Mouse (Mus musculus): ENCODE results near the gene Gart.
"Not testable (repeated sequence)": the region's sequence is repeated elsewhere in the genome, so short reads cannot be mapped to it uniquely, and the experiment has no call there.

The Gart gene

DNA sequence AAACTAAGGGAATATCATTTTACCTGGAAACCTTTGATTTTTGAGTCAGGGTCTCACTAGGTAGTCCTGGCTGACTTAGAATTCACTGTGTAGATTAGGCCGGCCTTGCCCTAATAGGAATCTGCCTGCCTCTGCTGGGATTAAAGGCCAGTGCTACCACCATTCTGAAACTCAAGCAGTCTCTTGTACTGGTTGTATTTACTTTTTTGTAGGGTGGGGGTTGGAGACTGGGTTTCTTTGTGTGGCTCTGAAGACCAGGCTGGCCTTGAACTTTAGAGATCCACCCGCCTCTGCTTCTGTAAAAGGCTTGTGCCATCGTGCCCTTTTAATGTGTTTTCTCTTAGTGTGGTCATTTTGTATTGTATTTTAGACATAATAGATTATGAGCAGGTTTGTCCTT is 2.5 kb upstream of the Gart start:
- no peak for DNase-seq (ENCODE audit: extremely low read depth, low read depth, low spot score)

DNA sequence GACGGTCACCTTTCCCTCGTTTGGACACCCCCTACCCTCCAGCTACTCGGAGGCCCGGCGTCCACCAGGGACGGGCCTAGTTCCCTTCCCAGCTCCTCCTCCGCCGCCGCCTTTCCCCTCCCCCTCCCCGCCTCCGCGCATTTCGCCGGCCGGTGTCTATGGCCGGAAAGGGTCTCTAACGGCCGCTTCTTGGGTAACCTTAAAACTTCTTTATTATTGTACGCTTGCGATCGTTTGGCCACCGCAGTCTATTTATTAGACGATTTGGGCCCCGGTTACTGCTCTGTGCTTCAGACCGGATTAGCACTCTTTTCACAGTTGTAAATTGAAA is 1.4 kb upstream of the Gart start:
- no peak for DNase-seq (ENCODE audit: extremely low read depth, low read depth, low spot score)

DNA sequence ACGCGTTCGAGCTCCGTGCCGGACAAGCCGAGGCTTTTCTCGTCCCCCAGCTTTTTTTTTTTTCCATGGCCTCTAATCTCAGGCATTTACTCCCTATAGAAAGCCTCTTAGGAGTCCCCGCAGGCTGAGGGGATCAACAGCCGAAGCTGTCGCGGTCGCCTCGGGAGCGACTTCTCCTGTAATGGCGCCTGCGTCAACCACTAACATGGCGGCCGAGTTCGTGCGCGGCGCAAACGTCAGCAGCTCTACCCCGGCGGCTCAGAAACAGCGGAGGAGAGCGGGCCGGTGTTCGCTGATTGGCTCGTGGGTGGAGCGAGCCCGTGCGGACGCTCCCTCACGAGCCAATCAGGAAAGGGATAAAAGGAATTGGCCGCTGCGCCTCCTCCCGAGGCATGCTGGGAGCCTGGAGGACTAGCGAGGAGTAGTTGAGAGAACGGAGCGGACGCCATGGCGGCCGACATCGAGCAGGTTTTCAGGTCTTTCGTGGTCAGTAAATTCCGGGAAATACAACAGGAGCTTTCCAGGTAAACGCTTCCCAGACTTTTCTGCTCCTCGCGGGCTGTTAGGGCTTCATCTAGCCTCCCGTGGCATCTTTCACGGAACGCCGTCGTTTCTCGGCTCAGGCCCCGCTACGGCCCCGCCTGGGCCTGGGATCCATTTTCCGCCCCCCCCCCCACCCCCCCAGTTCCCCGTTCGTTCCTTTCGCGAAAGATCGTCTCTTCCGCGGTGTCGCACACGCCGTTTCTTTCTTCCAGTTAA is 888 bp upstream of the Gart start, which contains the start of gene Son:
Son (plus strand) TSS at position 46 of the 759 bp plus-strand sequence.
- peak; percentile 69 for DNase-seq (ENCODE audit: extremely low read depth, low read depth, low spot score)

DNA sequence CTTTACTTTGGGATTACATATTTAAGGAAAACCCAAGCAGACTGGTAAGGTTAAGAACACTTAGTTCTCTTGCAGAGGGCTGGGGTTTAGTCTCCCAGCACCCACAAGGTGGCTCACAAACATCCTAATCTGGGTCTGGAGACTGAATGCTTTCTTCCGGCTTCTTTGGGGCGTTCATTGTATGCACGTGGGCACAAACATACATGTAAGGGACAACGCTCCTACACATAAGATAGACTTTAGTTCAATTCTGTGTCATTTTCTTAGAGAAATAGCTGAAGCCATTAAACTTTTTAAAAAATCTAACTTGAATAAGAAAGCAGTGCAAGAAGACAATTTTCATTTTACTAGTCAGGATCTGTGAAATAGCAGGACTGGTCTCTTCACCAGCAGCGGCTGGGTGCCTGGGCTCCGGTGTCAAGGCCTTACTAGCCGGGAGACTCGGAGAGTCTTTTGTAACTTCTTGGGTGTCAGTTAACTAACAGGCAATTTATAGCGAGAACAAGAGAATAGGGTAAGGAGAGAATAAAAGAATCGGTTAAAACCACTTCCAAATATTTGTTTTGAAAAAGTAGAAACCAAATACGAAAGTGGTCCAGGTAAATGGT is 653 bp downstream of the Gart start:
- DNase-seq (ENCODE audit: extremely low read depth, low read depth, low spot score) = no peak

DNA sequence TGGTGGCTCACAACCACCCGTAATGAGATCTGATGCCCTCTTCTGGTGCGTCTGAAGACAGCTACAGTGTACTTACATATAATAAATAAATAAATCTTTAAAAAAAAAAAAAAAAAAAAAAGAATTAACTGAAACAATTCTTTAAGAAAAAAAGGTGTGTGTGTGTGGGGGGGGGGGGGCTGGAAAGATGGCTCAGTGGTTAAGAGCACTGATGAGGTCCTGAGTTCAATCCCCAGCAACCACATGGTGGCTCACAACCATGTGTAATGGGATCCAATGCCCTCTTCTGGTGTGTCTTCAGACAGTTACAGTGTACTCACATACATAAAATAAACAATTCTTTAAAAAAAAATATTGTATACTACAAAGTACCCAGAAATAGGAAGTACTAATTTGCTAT is 1.3 kb downstream of the Gart start:
- not testable (repeated sequence) for DNase-seq (ENCODE audit: extremely low read depth, low read depth, low spot score)

DNA sequence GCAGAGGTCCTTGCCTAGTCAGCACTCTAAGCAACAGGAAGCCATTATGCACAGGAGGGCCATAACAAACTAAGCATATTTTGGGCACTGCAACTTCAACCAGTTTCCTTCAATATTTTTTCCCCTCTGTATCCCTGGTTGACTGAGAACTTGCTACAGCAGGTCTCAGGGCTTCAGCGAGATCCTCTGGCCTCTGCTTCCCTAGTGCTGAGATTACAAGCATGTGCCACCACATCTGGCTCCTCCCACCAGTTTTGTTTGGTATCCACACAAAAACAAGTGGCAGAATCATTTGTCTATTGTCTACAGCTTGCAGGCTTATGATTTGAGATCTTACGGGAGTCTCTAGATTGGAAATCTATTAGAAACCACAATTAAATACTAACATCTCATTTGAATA is 1.9 kb downstream of the Gart start:
- no peak for DNase-seq (ENCODE audit: extremely low read depth, low read depth, low spot score)

DNA sequence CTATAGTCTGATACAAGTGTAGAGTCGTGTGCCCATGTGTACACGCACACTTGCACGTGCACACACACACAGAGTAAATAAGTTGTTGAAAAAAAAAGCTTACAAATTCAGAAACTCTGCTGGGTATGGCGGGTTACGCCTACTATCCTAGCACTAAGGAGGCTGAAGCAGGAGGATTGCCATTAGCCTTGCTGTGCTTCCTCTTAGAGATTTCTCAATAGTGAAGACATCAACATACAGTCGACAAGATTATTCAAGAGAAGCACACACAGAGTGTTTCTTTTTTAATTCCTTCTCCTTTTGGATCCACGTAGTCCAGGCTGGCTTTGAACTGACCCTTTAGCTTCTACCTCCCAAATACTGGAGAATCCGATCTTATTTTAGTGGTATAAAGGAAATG is 6.6 kb downstream of the Gart start:
- no peak for DNase-seq (ENCODE audit: extremely low read depth, low read depth, low spot score)

DNA sequence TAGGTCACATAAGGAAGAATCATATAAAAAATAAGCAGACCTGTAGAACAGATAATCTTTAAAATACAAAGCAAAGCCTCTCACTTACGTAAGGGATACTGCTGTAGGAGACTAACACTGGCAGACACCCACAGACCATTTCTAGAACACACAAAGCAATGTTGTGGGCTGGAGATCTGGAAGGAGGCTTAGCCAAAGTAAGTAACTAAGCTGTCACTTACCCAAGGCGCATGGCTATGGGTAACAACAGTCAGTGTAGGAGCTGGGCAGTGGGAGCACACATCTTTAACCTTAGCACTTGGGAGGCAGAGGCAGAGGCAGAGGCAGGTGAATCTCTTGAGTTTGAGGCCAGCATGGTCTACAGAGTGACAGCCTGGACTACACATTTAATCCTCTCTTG is 7.1 kb downstream of the Gart start:
- peak; percentile 63 for DNase-seq (ENCODE audit: extremely low read depth, low read depth, low spot score)

DNA sequence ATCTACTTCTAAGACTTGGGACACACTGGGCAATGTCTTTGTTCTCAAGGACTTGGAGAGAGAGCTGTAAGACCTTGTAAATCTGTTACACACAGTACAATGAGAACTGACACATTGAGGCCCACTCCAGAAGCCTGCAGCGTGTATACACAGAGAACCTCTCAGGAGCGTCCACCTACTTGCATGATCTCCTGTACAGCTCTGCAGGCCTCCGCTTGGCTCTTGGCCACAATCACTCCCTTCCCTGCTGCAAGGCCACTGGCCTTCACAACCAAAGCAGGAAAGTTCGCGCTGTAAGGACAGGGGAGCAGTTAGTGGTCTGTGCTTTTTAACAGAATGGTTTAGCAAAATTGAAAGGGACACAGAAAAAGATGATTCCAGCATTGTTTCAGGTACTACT is 7.6 kb downstream of the Gart start:
- DNase-seq (ENCODE audit: extremely low read depth, low read depth, low spot score) = no peak

DNA sequence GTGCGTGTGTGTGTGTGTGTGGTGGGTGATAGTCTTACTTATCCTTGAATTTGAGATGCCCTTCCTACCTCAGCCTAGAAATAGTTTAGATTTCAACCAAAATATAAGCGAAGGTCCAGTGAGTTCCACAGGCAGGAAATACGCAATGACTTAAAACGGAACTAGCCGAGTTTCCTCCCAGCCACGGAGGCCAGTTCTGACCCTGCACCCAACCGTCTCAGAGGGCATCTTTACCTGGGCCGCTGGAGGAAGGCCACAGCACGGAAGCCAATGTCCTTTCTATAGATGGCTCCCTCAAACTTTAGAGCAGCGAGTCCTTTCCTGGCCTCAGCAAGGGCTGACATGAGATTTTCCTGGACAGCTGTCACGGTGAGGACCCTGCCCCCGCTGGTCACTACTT is 13.1 kb downstream of the Gart start:
- DNase-seq (ENCODE audit: extremely low read depth, low read depth, low spot score) = no peak

DNA sequence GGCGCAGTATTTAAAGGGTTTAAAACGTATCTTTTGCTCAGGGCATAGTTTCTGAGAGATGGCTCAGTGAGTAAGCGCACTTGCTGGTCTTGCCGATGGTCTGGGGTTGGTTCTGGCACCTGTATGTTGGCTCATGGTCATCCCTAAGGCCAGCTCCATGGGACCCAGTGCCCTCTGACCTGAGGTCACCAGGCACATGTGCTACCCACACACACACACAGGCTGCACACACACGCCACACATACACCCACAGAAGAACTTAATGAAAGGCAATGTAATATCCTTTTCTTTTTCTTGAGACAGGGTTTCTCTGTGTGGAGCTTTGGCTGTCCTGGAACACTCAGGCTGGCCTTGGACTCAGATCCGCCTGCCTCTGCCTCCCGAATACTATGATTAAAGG is 13.8 kb downstream of the Gart start:
- no peak for DNase-seq (ENCODE audit: extremely low read depth, low read depth, low spot score)

DNA sequence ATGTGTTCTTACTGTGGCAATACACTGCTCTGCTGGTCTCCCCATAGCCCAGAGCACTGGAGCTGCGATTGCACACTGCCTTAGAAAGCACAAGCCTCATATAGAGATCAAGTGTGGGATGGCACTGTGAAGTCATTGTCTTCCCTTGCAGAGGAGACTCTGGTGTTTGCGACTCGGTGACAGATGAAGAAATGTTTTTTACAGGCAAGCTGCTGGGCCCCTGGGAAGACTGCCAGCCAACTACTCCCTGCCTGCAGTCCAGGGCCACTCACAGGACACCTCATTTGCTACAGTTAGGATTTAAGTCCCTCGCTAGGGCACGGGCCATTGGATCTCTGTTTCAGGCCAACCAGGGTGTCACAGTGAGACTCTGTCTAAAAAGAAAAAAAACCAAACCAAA is 14.3 kb downstream of the Gart start:
- no peak for DNase-seq (ENCODE audit: extremely low read depth, low read depth, low spot score)

DNA sequence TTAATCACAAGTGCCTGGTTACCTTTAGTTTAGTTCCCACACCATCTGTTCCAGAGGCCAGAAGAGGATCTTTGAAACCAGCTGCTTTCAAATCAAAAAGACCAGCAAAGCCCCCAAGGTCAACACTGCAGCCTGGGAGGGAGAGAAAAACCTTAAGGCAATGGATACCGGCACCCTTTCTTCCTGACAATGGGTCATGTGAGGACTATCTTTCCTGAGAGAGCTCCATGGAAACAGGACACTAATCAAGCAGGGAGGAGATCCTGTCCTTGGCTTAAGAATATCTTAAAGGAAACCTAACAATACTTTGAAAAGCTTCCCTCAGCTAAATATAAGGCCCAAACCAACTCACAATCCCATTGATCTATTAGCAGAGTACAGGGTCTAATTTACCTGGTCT is 16.2 kb downstream of the Gart start:
- no peak for DNase-seq (ENCODE audit: extremely low read depth, low read depth, low spot score)

DNA sequence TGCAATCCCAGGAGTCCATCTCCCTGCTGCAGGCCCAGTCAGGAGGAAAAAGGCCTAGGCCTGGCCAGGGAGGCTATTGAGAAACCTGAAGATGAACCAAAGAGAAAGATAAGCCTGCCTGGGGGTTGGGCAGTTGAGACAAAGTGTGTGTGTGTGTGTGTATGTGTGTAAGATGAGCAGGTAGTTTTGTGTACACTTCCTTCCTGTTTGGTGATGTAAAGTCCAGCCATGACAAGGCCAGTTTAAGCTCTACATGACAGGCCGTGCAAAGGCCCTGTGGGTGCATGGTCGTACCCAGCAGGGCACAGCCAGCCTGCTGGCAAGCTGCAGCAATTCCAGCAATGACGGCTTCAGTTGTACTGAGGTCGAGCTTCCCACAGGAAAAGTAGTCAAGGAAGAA is 17.0 kb downstream of the Gart start:
- DNase-seq (ENCODE audit: extremely low read depth, low read depth, low spot score) = no peak

DNA sequence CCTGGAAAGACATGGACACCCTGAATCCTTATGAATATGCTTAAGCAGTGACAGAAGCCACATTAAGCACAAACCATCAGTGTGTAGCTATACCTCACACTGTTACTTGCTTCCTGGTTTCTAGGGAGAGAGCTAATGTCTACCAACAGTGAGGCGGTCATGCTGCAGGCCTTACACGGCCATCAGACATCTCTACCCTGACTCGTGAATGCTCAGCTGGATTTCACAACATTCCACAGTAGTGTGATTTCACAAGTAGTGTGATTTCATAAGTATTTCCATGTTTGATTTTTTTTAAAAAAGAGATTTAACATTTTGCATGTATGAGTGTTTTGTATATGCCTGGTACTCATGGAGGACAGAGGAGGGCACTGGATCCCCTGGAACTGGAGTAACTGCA is 18.1 kb downstream of the Gart start:
- no peak for DNase-seq (ENCODE audit: extremely low read depth, low read depth, low spot score)

DNA sequence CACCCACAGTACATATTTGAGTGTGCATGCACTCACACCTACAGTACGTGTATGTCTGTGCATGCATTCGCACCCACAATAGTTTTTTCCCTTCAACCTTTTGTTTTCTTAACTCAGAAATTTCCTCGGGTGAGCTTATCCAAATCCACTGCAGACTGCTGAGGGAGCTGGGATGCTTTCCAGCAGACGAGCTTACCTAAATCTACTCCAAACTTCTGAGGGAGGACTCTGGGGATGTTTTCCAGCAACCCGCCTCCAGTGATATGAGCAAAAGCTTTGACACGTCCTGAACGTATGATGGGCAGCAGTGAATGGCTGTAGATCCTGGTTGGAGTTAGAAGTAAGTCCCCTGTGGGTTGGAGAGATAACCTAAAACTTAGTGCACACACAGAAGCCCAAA is 18.9 kb downstream of the Gart start:
- no peak for DNase-seq (ENCODE audit: extremely low read depth, low read depth, low spot score)

DNA sequence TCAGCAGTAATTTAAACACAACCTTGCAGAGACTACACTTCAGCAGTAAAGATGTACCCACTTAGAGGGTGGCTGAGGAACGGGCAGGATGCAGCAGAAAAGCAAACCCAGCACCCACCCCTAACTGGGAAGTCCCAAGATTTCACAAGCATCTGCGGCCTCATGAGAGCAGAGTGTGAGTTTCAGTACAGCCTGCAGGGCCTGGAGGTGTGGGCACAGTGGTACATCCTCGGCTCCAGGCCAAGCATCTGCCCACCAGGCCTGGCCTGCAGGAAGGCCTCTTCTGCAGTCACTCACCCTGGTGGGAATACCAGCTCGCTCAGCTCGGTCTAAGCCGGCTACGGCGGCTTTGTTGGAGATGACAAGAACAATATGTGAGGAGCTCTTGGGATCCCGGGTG is 23.7 kb downstream of the Gart start:
- DNase-seq (ENCODE audit: extremely low read depth, low read depth, low spot score) = no peak

DNA sequence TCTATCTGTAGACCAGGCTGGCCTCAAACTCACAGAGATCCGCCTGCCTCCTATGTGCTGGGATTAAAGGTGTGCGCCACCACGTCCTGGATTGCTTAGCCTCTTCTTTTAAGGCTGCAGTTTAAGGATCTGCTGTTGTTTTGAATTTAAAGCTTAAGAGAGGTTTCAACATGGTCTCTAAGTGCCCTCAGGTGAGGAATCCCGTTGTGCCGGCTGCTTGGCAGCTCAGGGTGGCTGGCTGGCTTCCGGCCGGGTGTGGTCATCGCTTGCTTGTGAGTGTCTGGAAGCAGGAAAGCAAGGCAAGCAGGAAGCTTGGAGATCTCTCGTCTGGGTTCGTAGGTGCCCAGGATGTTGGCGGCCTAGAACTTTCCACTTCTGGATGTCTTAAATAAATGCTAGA is 25.8 kb downstream of the Gart start:
- peak; percentile 80 for DNase-seq (ENCODE audit: extremely low read depth, low read depth, low spot score)

DNA sequence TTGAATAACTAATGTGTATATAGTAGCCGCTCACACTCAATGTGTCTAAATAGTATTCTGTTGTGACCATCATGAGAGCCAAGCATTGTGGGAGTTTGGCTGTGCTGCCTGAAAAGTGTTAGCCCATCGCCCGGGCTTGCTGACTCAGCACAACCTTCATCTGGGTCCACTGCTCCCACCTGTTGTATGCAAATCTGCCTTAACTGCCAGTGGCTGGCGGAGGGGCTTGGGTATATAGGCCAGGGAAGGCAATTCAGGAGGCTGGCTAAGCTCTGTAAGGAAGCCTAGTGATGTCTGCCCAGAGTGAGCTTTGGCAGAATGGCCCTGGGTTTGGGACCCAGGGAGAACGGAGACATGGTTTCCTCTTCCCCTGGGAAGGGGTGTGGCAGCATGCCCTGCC is 26.6 kb downstream of the Gart start:
- DNase-seq (ENCODE audit: extremely low read depth, low read depth, low spot score) = no peak

DNA sequence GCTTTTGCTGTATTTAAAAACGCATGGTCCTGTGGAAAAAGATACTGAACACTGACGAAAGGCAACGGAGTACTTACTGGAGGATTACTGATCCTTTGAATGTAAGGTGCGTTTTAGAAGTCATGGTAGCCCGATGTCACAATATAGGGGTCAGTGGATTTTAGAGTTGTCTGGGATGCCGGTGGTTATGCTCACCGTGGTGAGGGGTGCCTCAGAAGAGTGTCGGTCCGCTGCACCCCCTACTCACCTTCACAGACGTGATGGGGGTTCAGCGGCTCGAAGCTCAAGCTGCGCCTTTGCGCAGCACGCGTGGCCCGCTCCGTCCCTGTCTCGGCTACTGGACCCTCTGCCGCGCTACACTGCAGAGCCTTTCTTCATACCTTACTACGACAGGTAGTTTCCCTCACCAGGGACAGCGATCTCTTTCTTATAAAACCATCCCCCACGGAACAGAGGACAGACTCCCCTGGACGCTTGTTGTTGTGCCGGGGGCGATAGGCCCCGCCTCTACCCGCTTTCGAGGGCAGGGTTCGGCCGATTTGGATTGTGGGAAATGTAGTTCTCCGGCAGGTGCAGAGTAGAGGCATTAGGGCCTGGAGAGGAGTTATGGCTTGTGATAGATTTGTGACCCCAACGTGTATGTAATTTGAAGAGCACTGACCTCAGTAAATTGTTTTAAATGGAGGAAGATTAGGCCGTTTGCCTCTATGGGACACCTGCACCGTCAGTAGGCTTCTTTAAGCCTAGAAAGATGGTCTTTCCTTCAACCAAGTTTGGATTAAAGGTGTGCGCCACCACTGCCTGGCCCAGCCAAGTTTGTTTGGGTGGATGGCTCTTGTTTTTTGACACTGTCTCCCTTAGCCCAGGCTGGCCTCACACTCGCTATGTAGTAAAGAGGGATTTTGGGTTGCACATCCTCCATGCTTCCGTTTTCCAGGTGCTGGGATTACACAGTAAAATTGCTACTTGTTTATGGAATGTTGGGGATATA is 27.9 kb downstream of the Gart start, which contains the start of gene Dnajc28:
Dnajc28 (minus strand) TSS at position 516 of the 991 bp plus-strand sequence.
- no peak for DNase-seq (ENCODE audit: extremely low read depth, low read depth, low spot score)

DNA sequence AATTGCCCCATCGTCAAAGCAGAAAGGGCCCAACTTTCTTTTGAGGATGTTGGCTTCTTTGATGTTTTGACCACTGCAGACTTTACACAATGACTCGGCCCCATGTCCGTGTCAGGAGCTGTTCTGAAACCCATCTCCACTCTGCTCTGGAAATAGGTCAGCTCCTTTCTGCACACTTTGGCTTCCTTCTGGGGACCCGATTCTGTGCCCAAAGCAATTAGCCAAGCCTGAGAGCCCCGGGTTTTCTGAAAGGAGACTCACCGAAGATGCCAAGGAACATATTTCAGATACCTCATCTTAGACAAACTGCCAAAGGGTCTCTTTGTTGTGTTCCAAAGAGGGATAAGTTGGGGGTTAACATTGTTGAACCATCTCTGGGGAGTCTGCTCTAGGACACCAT is 32.2 kb downstream of the Gart start:
- DNase-seq (ENCODE audit: extremely low read depth, low read depth, low spot score) = no peak

DNA sequence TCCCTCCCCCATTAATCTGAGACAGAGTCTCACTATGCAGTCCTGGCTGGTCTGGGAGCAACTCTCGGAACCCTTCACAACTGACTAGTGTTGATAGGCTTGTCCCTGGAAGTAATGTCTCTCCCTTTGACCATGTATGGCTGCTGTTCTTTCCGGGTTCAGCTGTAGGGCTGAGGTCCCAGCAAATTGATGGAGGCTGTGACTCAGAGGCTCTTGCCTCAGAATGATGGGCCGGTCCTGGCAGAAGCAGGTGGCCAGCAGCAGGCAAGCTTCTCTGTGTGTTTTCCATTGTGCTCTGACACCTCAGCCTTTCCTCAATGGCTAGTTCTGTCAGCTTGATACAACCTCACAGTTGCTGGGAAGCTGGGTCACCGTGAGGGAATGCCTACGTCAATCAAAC is 34.2 kb downstream of the Gart start:
- no peak for DNase-seq (ENCODE audit: extremely low read depth, low read depth, low spot score)

All from fat pad, adult 2 months (tissue).